Mouse (Mus musculus): ENCODE results near the gene Hrct1.

Gene Hrct1

DNA sequence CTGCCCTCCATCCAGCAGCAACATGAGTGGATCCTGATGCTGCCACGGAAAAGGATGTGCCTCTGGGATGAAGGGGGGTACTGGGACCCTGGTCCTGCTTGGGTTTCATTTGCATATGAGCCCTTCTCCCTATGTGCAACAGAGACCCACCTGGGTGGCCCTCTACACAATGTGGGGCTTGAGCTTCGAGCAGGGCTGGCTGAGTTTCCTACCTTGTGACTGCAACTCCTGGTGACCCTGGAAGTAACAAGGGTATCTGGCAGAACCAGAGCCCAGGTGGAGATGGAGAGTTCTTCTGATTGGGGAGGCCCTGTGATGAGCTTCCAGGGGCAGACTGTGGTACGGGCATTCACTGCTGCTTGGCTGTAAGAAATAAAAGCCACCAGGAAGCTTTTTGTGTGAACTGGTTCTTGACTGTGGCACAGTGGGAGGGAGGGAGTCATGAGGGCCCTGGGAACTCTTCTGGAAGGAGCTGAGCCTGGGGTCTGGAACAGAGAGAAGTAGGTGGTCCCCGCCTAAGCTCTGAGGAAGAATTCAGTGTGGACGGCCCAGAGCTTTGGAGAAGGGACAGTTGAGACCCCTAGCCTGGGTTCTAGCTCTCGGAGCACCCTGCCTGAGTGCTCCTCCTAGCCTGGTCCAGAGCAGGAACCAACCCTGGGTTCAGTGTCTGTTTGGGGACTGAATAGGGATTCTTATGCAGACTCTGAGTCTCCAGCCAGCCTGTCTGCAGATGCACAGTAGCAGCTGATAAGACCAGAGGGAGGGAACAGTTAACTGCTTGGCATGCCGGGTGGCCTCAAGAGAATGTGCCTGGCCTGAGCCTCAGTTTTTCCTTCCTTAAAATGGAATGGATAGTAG is 959 bp downstream of the Hrct1 start:
- no peak for DNase-seq (ENCODE audit: low spot score)

GRCm38 (mm10) chr4:43728576-43728954 is 1.6 kb downstream of the Hrct1 start:
- DNase-seq (ENCODE audit: low spot score) = no peak

- DNase-seq (ENCODE audit: low spot score) = no peak
These were observed 2.1 kb downstream of the Hrct1 start for GRCm38 (mm10) chr4:43729126-43729525.

GRCm38 (mm10) chr4:43729794-43730550 is 3.0 kb downstream of the Hrct1 start, which contains the start of gene Spaar:
Gene Spaar, plus strand, starts transcription at chr4:43730034.
- no peak for DNase-seq (ENCODE audit: low spot score)

GRCm38 (mm10) chr4:43730750-43731297 is 3.8 kb downstream of the Hrct1 start:
- no peak for DNase-seq (ENCODE audit: low spot score)

- no peak for DNase-seq (ENCODE audit: low spot score)
These were observed 5.2 kb downstream of the Hrct1 start for GRCm38 (mm10) chr4:43732171-43732570.

DNA sequence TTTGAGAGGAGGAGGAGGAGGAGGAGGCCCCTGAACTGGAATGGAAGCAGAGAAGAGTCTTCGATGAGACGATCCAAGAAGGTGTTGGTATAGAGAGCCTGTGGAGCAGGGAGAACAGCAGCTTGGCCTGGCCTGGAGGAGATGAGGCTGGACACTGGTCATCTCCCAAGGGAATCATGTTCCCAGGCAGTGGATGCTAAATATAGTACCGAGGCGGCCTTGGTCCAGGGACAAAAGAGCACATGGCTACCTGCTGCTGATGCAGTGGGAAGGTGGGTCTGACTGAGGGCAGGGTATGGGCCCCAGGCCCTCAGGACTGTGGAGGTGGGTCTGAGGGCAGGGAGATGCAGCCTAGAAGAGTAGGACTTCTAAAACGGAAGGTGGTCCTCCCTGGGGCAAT is 6.2 kb downstream of the Hrct1 start:
- DNase-seq (ENCODE audit: low spot score) = no peak

DNA sequence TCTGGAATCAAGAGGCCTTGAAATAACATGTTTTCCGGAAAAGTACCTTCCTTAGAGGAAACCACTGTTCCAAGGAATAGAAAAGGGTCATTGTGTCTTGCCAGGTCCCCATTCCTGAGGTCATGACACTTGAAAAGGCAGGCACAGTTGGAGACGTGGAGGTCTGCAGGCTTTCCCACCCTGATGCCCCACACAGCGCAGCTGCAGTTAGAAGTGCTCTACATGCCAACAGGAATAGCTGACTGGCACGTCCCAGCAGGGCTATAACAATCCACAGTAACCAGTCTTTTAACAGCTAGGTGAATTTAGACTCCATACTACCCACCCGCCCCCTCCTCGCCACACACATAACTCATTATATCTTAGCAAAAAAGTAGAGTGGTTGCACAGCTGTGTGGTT is 10.2 kb downstream of the Hrct1 start:
- no peak for DNase-seq (ENCODE audit: low spot score)

GRCm38 (mm10) chr4:43738989-43739674 is 12.1 kb downstream of the Hrct1 start:
- DNase-seq (ENCODE audit: low spot score) = no peak

DNA sequence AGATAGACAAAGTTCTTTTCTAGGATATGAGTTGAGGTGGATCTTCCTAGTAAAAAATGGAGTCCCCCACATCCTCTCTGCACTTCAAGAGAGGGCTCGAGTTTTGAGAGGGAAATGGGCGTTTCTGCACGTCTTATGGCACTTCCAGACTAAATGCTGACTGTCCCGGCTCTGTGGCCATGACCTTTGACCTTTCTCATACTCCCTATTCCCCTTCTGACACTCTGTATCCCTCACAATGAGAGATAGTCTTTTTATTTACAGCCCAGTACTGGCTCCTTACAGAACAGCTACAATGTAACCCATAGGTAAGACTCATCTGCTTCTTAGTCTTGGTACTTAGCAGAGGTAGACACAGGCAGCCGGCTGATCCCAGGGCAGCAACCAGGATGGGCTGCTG is 14.5 kb downstream of the Hrct1 start:
- no peak for DNase-seq (ENCODE audit: low spot score)

DNA sequence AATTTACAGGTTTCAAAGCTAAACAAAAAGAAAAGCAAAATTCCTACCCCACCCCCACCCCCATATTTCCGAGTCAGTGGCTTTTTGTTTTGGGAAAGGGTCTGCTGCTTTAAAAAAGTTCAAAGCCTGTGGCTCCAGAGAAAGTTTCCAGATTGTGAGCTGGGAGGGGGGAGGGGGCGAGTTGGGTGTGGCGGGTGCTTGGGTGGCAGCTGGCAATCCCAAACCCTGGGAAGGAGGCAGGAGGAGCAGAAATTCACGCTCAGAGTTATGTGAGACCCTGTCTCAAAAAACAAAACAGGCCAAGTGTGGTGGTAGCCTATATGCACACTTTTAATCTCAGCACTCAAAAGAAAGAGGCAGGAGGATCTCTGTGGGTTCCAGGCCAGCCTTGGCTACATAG is 15.6 kb downstream of the Hrct1 start:
- no peak for DNase-seq (ENCODE audit: low spot score)

- no peak for DNase-seq (ENCODE audit: low spot score)
These were observed 16.1 kb downstream of the Hrct1 start for GRCm38 (mm10) chr4:43743099-43743498.

- no peak for DNase-seq (ENCODE audit: low spot score)
These were observed 18.2 kb downstream of the Hrct1 start for GRCm38 (mm10) chr4:43745187-43745586.

- DNase-seq (ENCODE audit: low spot score) = no peak
These were observed 30.2 kb downstream of the Hrct1 start for GRCm38 (mm10) chr4:43757213-43757612.

DNA sequence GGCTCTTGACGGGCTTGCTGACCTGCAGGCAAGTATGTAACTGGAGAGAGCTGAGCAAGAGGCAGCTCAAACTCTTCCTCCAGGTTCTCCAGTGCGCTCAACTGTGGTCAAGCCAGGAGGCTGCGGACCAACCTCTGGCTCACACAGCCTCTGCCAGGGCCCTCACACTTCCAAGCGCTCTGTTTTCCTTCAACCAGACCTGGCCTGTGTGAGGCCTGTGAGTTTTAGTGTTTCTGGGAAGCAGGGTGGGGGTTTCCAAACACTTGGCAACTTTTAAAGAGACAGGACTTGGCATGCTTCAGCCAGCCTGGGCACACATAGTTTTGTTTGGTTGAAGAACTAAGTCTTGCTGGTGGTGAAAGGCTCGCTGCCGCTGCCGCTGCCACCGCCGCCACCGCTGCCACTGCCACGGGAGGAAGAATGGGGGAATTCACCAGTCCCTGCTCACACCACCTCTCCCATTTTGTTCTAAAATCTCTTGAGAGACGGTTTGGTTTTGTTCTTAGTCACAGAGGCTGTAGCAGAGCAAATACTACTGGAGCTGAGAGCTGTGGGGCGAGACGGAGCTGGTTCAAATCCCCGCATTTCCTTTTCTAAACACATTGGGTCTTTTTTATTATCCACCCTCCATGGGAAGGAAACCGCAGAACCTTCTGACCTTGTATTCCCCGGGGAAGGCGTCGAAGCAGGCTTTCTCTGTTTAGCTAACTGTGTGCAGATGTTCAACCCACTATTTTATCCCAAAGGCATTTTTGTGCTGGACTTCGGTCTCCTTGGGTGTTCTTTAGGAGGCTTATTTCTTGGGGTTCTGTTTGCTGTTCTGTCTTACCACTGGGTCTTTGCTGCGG is 32.8 kb downstream of the Hrct1 start:
- DNase-seq (ENCODE audit: low spot score) = no peak

- no peak for DNase-seq (ENCODE audit: low spot score)
These were observed 33.5 kb downstream of the Hrct1 start for GRCm38 (mm10) chr4:43760460-43760859.

- DNase-seq (ENCODE audit: low spot score) = no peak
These were observed 34.3 kb downstream of the Hrct1 start for GRCm38 (mm10) chr4:43761336-43761735.

DNA sequence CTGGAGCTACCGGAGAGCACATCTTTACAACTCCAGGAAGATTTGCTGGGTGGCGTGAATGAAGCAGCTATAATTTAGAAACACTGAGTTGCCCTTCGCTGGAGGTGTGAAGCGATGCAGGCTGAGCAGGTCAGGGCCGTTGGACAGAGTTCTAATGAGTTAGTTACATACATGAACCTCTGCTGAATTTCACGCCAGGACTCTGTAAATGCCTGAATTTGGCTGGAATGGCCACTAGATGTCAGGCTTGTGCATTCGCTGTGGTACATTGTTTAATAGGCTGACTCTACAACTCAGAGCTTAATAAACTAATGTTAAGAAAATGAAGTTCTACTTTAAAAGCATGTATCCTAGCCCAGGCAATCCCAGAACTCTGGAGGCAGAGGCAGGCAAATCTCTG is 36.4 kb downstream of the Hrct1 start:
- peak; percentile 41 for DNase-seq (ENCODE audit: low spot score)

- no peak for DNase-seq (ENCODE audit: low spot score)
These were observed 41.4 kb downstream of the Hrct1 start for GRCm38 (mm10) chr4:43768341-43768740.

DNA sequence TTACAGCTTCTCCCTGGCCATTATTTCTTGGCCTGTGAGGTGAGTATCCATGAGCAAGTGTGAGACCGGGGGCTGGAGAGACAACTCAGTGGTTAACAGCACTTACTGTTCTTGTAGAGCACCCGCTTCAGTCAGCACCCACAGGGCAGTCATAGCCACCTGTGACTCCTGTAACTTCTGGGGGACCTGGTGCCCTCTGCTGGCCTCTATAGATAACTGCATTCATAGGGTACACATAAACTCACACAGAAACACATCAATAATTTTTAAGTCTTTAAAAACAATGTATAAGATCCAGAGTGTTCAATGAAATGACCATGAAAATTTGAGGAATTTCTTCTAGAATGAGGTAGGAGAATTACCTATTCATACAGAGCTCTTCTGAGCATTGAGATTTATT is 42.4 kb downstream of the Hrct1 start:
- DNase-seq (ENCODE audit: low spot score) = no peak

DNA sequence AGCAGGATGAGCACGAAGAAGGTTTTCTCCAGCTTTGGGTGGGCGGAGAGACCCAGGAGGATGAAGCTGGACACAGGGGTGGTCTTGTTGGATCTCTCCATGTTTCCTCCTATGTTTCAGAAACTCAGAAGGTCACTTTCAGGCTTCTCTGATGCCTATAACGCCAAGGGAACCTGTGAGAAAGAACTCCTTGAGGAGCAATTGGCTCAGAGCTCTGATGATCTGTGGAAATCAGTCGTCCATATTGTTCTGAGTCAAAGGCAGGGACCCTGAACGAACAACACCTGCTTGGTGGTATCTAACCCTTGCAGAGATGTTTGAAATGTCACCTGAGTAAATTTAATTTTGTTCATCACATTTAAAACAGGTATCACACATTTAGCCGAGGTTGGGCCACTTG is 43.9 kb downstream of the Hrct1 start, which contains the start of gene Olfr159:
Olfr159 (minus strand) TSS at position 101 of the 400 bp plus-strand sequence.
- DNase-seq (ENCODE audit: low spot score) = no peak
